Mouse (Mus musculus): Measurements from ENCODE around the gene Itpkc. TPM values are rescaled to one million over a fixed set of nuclear protein-coding genes. Genes with fewer than 3 reads are reported as not detected.

Itpkc gene
- polyA plus RNA-seq, 2 experiments, result 1.3 to 2.0 TPM

- ATAC-seq (ENCODE audit: insufficient read depth) (no peak), DNase-seq (ENCODE audit: low read depth in 3 of 3, low spot score in 3 of 3) (no peak)
- Histone ChIP-seq H3K27me3 (ENCODE audit: control insufficient read depth, insufficient read depth, low read length) (no peaks in the 10 kb centered on the region), H3K4me3 (ENCODE audit: insufficient read depth in 1 of 2, low read depth in 2 of 2, low read length in 2 of 2) (no peak overlapping the region), H3K4me1 (replicated peaks; ENCODE audit: control insufficient read depth in 2 of 2, insufficient read depth in 2 of 2, low read length in 1 of 2) (peaks cover 10 to 21% of the 10 kb centered on the region in 2 experiments), H3K27ac (no peak overlapping the region), H3K9me3 (ENCODE audit: control insufficient read depth, low read length) (no peaks in the 10 kb centered on the region), H3K9ac (replicated peaks) (no peak overlapping the region), H3K4me2 (ENCODE audit: low read depth) (no peak overlapping the region), H3K36me3 (replicated peaks; ENCODE audit: control insufficient read depth, insufficient read depth, low read depth) (peaks cover 2% of the 10 kb centered on the region)
- no peak for TF ChIP-seq CTCF (IDR thresholded peaks at IDR 0.05; ENCODE audit: low read depth)
- no peak for TF ChIP-seq EP300 (IDR thresholded peaks at IDR 0.05; ENCODE audit: low read depth)
- WGBS (ENCODE audit: insufficient replicate concordance), result 73% methylated on average over 7 of the region's 7 CpGs
These were observed 9.9 kb downstream of the Itpkc start for GRCm38 (mm10) chr7:27218586-27218985.

- no peak overlapping the region for H3K27ac ChIP-seq
- no peak overlapping the region for H3K9ac ChIP-seq (replicated peaks)
- no peak for TF ChIP-seq EP300 (IDR thresholded peaks at IDR 0.05; ENCODE audit: low read depth)
- no peak for TF ChIP-seq CTCF (IDR thresholded peaks at IDR 0.05; ENCODE audit: low read depth)
- ATAC-seq (ENCODE audit: insufficient read depth) (no peak), DNase-seq (ENCODE audit: low read depth in 3 of 3, low spot score in 3 of 3) (no peak)
- no peak overlapping the region for H3K4me3 ChIP-seq (ENCODE audit: insufficient read depth in 1 of 2, low read depth in 2 of 2, low read length in 2 of 2)
- no peak overlapping the region for H3K4me2 ChIP-seq (ENCODE audit: low read depth)
- no peaks in the 10 kb centered on the region for H3K9me3 ChIP-seq (ENCODE audit: control insufficient read depth, low read length)
- no peaks in the 10 kb centered on the region for H3K4me1 ChIP-seq (replicated peaks; ENCODE audit: control insufficient read depth in 2 of 2, insufficient read depth in 2 of 2, low read length in 1 of 2)
- no peaks in the 10 kb centered on the region for H3K27me3 ChIP-seq (ENCODE audit: control insufficient read depth, insufficient read depth, low read length)
- H3K36me3 ChIP-seq (replicated peaks; ENCODE audit: control insufficient read depth, insufficient read depth, low read depth), result peaks cover 2% of the 10 kb centered on the region
- 77% methylated on average over 2 of the region's 2 CpGs for WGBS (ENCODE audit: insufficient replicate concordance)
These were observed 15.8 kb downstream of the Itpkc start for GRCm38 (mm10) chr7:27212626-27213025.

- Histone ChIP-seq H3K9ac (replicated peaks) (no peak overlapping the region), H3K9me3 (ENCODE audit: control insufficient read depth, low read length) (no peaks in the 10 kb centered on the region), H3K27me3 (ENCODE audit: control insufficient read depth, insufficient read depth, low read length) (no peaks in the 10 kb centered on the region), H3K4me1 (replicated peaks; ENCODE audit: control insufficient read depth in 2 of 2, insufficient read depth in 2 of 2, low read length in 1 of 2) (no peaks in the 10 kb centered on the region), H3K36me3 (replicated peaks; ENCODE audit: control insufficient read depth, insufficient read depth, low read depth) (no peaks in the 10 kb centered on the region), H3K27ac (no peak overlapping the region), H3K4me3 (ENCODE audit: insufficient read depth in 1 of 2, low read depth in 2 of 2, low read length in 2 of 2) (no peak overlapping the region), H3K4me2 (ENCODE audit: low read depth) (no peak overlapping the region)
- DNase-seq (ENCODE audit: low read depth in 3 of 3, low spot score in 3 of 3) (no peak), ATAC-seq (ENCODE audit: insufficient read depth) (no peak)
- TF ChIP-seq CTCF (IDR thresholded peaks at IDR 0.05; ENCODE audit: low read depth) (no peak), EP300 (IDR thresholded peaks at IDR 0.05; ENCODE audit: low read depth) (no peak)
- 79% methylated on average over 8 of the region's 8 CpGs for WGBS (ENCODE audit: insufficient replicate concordance)
These were observed 24.6 kb downstream of the Itpkc start for GRCm38 (mm10) chr7:27203730-27204449.

GRCm38 (mm10) chr7:27198779-27199178 is 29.7 kb downstream of the Itpkc start:
- peaks cover 11 to 16% of the 10 kb centered on the region in 2 experiments for H3K4me1 ChIP-seq (replicated peaks; ENCODE audit: control insufficient read depth in 2 of 2, insufficient read depth in 2 of 2, low read length in 1 of 2)
- peaks cover 2% of the 10 kb centered on the region for H3K36me3 ChIP-seq (replicated peaks; ENCODE audit: control insufficient read depth, insufficient read depth, low read depth)
- DNase-seq (ENCODE audit: low read depth in 3 of 3, low spot score in 3 of 3) (no peak), ATAC-seq (ENCODE audit: insufficient read depth) (no peak)
- no peaks in the 10 kb centered on the region for H3K27me3 ChIP-seq (ENCODE audit: control insufficient read depth, insufficient read depth, low read length)
- H3K4me3 ChIP-seq (ENCODE audit: insufficient read depth in 1 of 2, low read depth in 2 of 2, low read length in 2 of 2), result no peak overlapping the region
- no peaks in the 10 kb centered on the region for H3K9me3 ChIP-seq (ENCODE audit: control insufficient read depth, low read length)
- TF ChIP-seq CTCF (IDR thresholded peaks at IDR 0.05; ENCODE audit: low read depth) (no peak), EP300 (IDR thresholded peaks at IDR 0.05; ENCODE audit: low read depth) (no peak)
- no peak overlapping the region for H3K9ac ChIP-seq (replicated peaks)
- no peak overlapping the region for H3K27ac ChIP-seq
- WGBS (ENCODE audit: insufficient replicate concordance), result 85% methylated on average over 8 of the region's 8 CpGs
- H3K4me2 ChIP-seq (ENCODE audit: low read depth), result no peak overlapping the region

GRCm38 (mm10) chr7:27198355-27198754 is 30.1 kb downstream of the Itpkc start:
- H3K4me1 ChIP-seq (replicated peaks; ENCODE audit: control insufficient read depth in 2 of 2, insufficient read depth in 2 of 2, low read length in 1 of 2), result peaks cover 11 to 16% of the 10 kb centered on the region in 2 experiments
- no peak overlapping the region for H3K9ac ChIP-seq (replicated peaks)
- TF ChIP-seq CTCF (IDR thresholded peaks at IDR 0.05; ENCODE audit: low read depth) (no peak), EP300 (IDR thresholded peaks at IDR 0.05; ENCODE audit: low read depth) (no peak)
- ATAC-seq (ENCODE audit: insufficient read depth), result no peak
- H3K27me3 ChIP-seq (ENCODE audit: control insufficient read depth, insufficient read depth, low read length), result no peaks in the 10 kb centered on the region
- H3K4me2 ChIP-seq (ENCODE audit: low read depth), result no peak overlapping the region
- H3K27ac ChIP-seq, result no peak overlapping the region
- H3K9me3 ChIP-seq (ENCODE audit: control insufficient read depth, low read length), result no peaks in the 10 kb centered on the region
- DNase-seq (ENCODE audit: low read depth in 3 of 3, low spot score in 3 of 3), result no peak
- H3K36me3 ChIP-seq (replicated peaks; ENCODE audit: control insufficient read depth, insufficient read depth, low read depth), result peaks cover 6% of the 10 kb centered on the region
- no peak overlapping the region for H3K4me3 ChIP-seq (ENCODE audit: insufficient read depth in 1 of 2, low read depth in 2 of 2, low read length in 2 of 2)

Data from liver, embryonic 14.5 days (tissue).